Mouse (Mus musculus) induced T-regulatory cell, adult 2 months (primary cell): ENCODE data around the gene Uhrf1bp1l.

Experiments
- DNase-seq: peaks from one replicate; pipeline ENCODE4 v3.0.0-alpha.2; 2012; ENCODE audit warnings: low read depth

Uhrf1bp1l gene

DNA sequence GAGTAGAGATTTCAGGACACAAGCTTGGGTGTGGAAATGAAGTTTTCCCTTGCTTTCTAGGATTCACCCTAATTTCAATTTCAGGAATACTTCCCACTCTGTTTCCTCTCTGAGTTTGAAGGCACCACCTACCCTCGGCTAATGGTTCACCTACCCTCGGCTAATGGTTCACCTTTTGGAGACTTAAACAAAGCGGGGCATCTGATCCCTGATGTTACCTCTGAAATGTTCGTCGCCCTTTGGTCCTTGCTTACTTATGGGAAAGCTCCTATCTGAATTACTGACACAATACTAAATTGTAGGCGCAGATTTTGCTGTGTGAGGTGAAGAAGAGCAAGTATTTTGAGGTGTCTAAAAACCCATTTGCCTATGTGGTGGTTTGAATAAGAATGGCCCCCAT, 106.2 kb downstream of the Uhrf1bp1l start:
- DNase-seq, result no peak

- no peak for DNase-seq
Observed at GRCm38 (mm10) chr10:89855251-89855875, 110.6 kb downstream of the Uhrf1bp1l start.

DNA sequence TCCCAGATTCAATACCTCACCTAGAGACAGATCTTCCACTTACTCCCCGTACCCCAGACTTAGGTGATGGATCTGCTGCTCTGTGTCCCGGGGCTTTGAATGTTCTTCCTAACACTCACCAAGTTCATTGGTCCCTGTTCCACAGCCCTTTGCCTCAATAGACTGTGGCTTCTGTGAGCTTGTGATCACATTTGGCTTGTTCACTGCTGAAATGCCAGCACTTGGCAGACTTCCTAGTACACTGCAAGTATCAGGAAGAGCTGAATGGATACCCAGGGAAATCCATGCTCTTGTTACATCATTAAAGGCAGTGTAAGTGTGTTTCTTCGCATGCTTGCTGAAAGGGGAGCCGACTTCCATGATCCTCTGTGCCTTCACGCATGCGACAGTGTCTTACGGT, 111.5 kb downstream of the Uhrf1bp1l start:
- DNase-seq, result no peak

DNA sequence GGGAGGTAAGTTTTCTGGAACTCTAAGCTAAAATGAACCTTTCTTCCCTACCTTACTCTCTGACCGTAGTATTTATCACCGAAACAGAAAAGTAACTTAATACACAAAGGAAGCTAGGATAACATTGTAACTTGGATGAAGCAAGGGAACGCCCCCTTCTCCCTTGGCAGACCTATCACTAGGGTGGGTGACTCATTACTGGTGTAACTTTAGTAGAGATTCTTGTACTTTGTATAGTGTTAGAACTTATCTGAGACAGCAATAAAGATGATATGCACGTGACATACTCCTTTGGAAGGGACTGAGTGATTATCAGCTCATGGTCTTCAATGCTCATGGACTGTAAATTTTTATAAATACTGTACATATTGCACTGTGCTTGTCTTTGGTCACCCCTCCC, 123.4 kb downstream of the Uhrf1bp1l start:
- no peak for DNase-seq

- DNase-seq, result no peak
Observed at GRCm38 (mm10) chr10:89868836-89869235, 124.0 kb downstream of the Uhrf1bp1l start.
